Mouse (Mus musculus): ENCODE results near the gene Slc35a3. TPM values are rescaled to one million over a fixed set of nuclear protein-coding genes. Genes with fewer than 3 reads are reported as not detected.

Slc35a3 gene
- polyA plus RNA-seq, 1 experiment from 2014 or later, result 7.0 TPM

GRCm38 (mm10) chr3:116710941-116711340 is 1.7 kb downstream of the Slc35a3 start:
- H3K9ac ChIP-seq (replicated peaks; ENCODE audit: low read length), result no peak overlapping the region
- H3K4me3 ChIP-seq (ENCODE audit: low read depth, low read length), result peak overlapping the region; percentile 88
- ATAC-seq (replicated peaks; ENCODE audit: insufficient number of reproducible peaks, low FRiP score, low TSS enrichment, low read depth), result no peak

GRCm38 (mm10) chr3:116705637-116706204 is 6.9 kb downstream of the Slc35a3 start:
- ATAC-seq (replicated peaks; ENCODE audit: insufficient number of reproducible peaks, low FRiP score, low TSS enrichment, low read depth) (no peak), DNase-seq (ENCODE audit: low spot score) (no peak)
- Histone ChIP-seq H3K27ac (replicated peaks; ENCODE audit: low read depth, low read length) (no peak overlapping the region), H3K9me3 (replicated peaks; ENCODE audit: control insufficient read depth, low read length) (no peaks in the 10 kb centered on the region), H3K27me3 (ENCODE audit: control insufficient read depth, insufficient read depth, low read length) (no peaks in the 10 kb centered on the region), H3K36me3 (replicated peaks; ENCODE audit: control insufficient read depth, insufficient read depth, low read depth, low read length) (no peaks in the 10 kb centered on the region), H3K4me2 (ENCODE audit: low read depth, low read length) (no peak overlapping the region), H3K9ac (replicated peaks; ENCODE audit: low read length) (no peak overlapping the region), H3K4me1 (ENCODE audit: control insufficient read depth, insufficient read depth, low read length) (no peaks in the 10 kb centered on the region), H3K4me3 (ENCODE audit: low read depth, low read length) (no peak overlapping the region)
- 81% methylated on average over 1 of the region's 1 CpGs for WGBS

More at GRCm38 (mm10) chr3:116710941-116711340, 1.7 kb downstream of the Slc35a3 start:
- 55% methylated on average over 9 of the region's 9 CpGs for WGBS
- H3K27ac ChIP-seq (replicated peaks; ENCODE audit: low read depth, low read length), result no peak overlapping the region
- DNase-seq (ENCODE audit: low spot score), result no peak
- no peaks in the 10 kb centered on the region for H3K9me3 ChIP-seq (replicated peaks; ENCODE audit: control insufficient read depth, low read length)
- no peaks in the 10 kb centered on the region for H3K4me1 ChIP-seq (ENCODE audit: control insufficient read depth, insufficient read depth, low read length)
- no peaks in the 10 kb centered on the region for H3K27me3 ChIP-seq (ENCODE audit: control insufficient read depth, insufficient read depth, low read length)
- no peaks in the 10 kb centered on the region for H3K36me3 ChIP-seq (replicated peaks; ENCODE audit: control insufficient read depth, insufficient read depth, low read depth, low read length)
- peak overlapping the region; percentile 82 for H3K4me2 ChIP-seq (ENCODE audit: low read depth, low read length)

- ATAC-seq (replicated peaks; ENCODE audit: insufficient number of reproducible peaks, low FRiP score, low TSS enrichment, low read depth) (no peak), DNase-seq (ENCODE audit: low spot score) (no peak)
- WGBS, result 89% methylated on average over 5 of the region's 5 CpGs
- H3K4me2 ChIP-seq (ENCODE audit: low read depth, low read length), result no peak overlapping the region
- H3K4me1 ChIP-seq (ENCODE audit: control insufficient read depth, insufficient read depth, low read length), result no peaks in the 10 kb centered on the region
- no peaks in the 10 kb centered on the region for H3K27me3 ChIP-seq (ENCODE audit: control insufficient read depth, insufficient read depth, low read length)
- no peak overlapping the region for H3K9ac ChIP-seq (replicated peaks; ENCODE audit: low read length)
- H3K9me3 ChIP-seq (replicated peaks; ENCODE audit: control insufficient read depth, low read length), result no peaks in the 10 kb centered on the region
- H3K27ac ChIP-seq (replicated peaks; ENCODE audit: low read depth, low read length), result no peak overlapping the region
- no peaks in the 10 kb centered on the region for H3K36me3 ChIP-seq (replicated peaks; ENCODE audit: control insufficient read depth, insufficient read depth, low read depth, low read length)
- H3K4me3 ChIP-seq (ENCODE audit: low read depth, low read length), result no peak overlapping the region
These were observed 8.8 kb downstream of the Slc35a3 start for GRCm38 (mm10) chr3:116703835-116704234.

DNA sequence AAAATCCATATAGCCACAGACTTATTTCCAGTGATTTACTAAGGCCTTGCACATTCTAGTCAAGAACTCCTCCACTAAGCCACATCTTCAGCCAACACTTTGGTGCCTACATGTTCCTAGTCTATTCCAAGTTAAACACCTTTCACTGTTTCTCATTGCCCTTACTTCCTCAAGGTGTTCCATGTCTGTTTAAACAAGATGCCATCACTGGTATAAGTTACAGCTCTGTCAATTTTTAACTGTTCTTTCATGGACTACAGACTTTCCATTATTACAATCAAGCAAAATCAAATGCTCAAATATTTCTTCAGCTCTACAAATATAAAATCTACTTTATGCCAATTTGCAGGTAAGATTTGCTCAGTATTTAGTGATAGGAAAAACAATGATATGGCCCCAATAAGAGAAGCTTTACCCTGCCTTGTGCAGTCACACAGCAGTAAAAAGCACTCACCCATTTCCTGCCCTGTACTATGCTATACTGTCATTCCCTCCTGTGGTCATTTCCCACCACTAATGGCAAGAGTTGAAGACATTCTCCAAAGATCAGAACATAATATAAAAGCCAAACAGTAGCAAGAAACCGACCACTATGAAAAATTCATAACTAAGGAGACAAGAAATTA is 9.9 kb downstream of the Slc35a3 start:
- ATAC-seq (replicated peaks; ENCODE audit: insufficient number of reproducible peaks, low FRiP score, low TSS enrichment, low read depth) (no peak), DNase-seq (ENCODE audit: low spot score) (no peak)
- Histone ChIP-seq H3K27me3 (ENCODE audit: control insufficient read depth, insufficient read depth, low read length) (no peaks in the 10 kb centered on the region), H3K27ac (replicated peaks; ENCODE audit: low read depth, low read length) (no peak overlapping the region), H3K4me1 (ENCODE audit: control insufficient read depth, insufficient read depth, low read length) (no peaks in the 10 kb centered on the region), H3K36me3 (replicated peaks; ENCODE audit: control insufficient read depth, insufficient read depth, low read depth, low read length) (no peaks in the 10 kb centered on the region), H3K4me2 (ENCODE audit: low read depth, low read length) (no peak overlapping the region), H3K9me3 (replicated peaks; ENCODE audit: control insufficient read depth, low read length) (no peaks in the 10 kb centered on the region), H3K4me3 (ENCODE audit: low read depth, low read length) (no peak overlapping the region), H3K9ac (replicated peaks; ENCODE audit: low read length) (no peak overlapping the region)
- 93% methylated on average over 1 of the region's 1 CpGs for WGBS

- Histone ChIP-seq H3K27ac (replicated peaks; ENCODE audit: low read depth, low read length) (no peak overlapping the region), H3K9me3 (replicated peaks; ENCODE audit: control insufficient read depth, low read length) (no peaks in the 10 kb centered on the region), H3K36me3 (replicated peaks; ENCODE audit: control insufficient read depth, insufficient read depth, low read depth, low read length) (no peaks in the 10 kb centered on the region), H3K27me3 (ENCODE audit: control insufficient read depth, insufficient read depth, low read length) (no peaks in the 10 kb centered on the region), H3K9ac (replicated peaks; ENCODE audit: low read length) (no peak overlapping the region), H3K4me1 (ENCODE audit: control insufficient read depth, insufficient read depth, low read length) (no peaks in the 10 kb centered on the region), H3K4me2 (ENCODE audit: low read depth, low read length) (no peak overlapping the region), H3K4me3 (ENCODE audit: low read depth, low read length) (no peak overlapping the region)
- DNase-seq (ENCODE audit: low spot score) (no peak), ATAC-seq (replicated peaks; ENCODE audit: insufficient number of reproducible peaks, low FRiP score, low TSS enrichment, low read depth) (no peak)
- WGBS, result 93% methylated on average over 4 of the region's 4 CpGs
These were observed 11.0 kb downstream of the Slc35a3 start for GRCm38 (mm10) chr3:116701601-116702000.

GRCm38 (mm10) chr3:116698786-116699185 is 13.8 kb downstream of the Slc35a3 start:
- H3K27ac ChIP-seq (replicated peaks; ENCODE audit: low read depth, low read length), result no peak overlapping the region
- H3K4me3 ChIP-seq (ENCODE audit: low read depth, low read length), result no peak overlapping the region
- no peaks in the 10 kb centered on the region for H3K36me3 ChIP-seq (replicated peaks; ENCODE audit: control insufficient read depth, insufficient read depth, low read depth, low read length)
- WGBS, result 90% methylated on average over 2 of the region's 2 CpGs
- no peak overlapping the region for H3K9ac ChIP-seq (replicated peaks; ENCODE audit: low read length)
- no peak overlapping the region for H3K4me2 ChIP-seq (ENCODE audit: low read depth, low read length)
- H3K27me3 ChIP-seq (ENCODE audit: control insufficient read depth, insufficient read depth, low read length), result no peaks in the 10 kb centered on the region
- no peak for DNase-seq (ENCODE audit: low spot score)
- H3K4me1 ChIP-seq (ENCODE audit: control insufficient read depth, insufficient read depth, low read length), result no peaks in the 10 kb centered on the region
- no peak for ATAC-seq (replicated peaks; ENCODE audit: insufficient number of reproducible peaks, low FRiP score, low TSS enrichment, low read depth)
- no peaks in the 10 kb centered on the region for H3K9me3 ChIP-seq (replicated peaks; ENCODE audit: control insufficient read depth, low read length)

DNA sequence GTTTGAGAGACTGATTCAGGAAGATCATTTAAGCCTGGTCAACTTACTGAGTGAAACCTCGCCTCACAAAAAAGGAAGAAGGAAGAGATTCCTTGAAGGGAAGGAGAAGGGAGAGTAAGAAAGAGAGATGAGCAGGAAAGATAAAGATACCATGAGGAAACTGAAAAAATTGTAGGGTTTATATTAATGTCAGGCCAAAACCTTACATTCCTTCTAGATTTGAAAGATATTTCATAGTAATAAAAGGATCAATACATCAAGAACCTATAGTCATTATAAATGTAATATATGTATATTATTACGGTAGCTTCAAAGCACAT is 17.0 kb downstream of the Slc35a3 start:
- H3K4me1 ChIP-seq (ENCODE audit: control insufficient read depth, insufficient read depth, low read length), result no peaks in the 10 kb centered on the region
- no peaks in the 10 kb centered on the region for H3K27me3 ChIP-seq (ENCODE audit: control insufficient read depth, insufficient read depth, low read length)
- 94% methylated on average over 2 of the region's 2 CpGs for WGBS
- no peak overlapping the region for H3K4me3 ChIP-seq (ENCODE audit: low read depth, low read length)
- no peaks in the 10 kb centered on the region for H3K36me3 ChIP-seq (replicated peaks; ENCODE audit: control insufficient read depth, insufficient read depth, low read depth, low read length)
- H3K4me2 ChIP-seq (ENCODE audit: low read depth, low read length), result no peak overlapping the region
- ATAC-seq (replicated peaks; ENCODE audit: insufficient number of reproducible peaks, low FRiP score, low TSS enrichment, low read depth), result no peak
- DNase-seq (ENCODE audit: low spot score), result no peak
- no peak overlapping the region for H3K9ac ChIP-seq (replicated peaks; ENCODE audit: low read length)
- no peaks in the 10 kb centered on the region for H3K9me3 ChIP-seq (replicated peaks; ENCODE audit: control insufficient read depth, low read length)
- no peak overlapping the region for H3K27ac ChIP-seq (replicated peaks; ENCODE audit: low read depth, low read length)

GRCm38 (mm10) chr3:116694955-116695665 is 17.5 kb downstream of the Slc35a3 start:
- Histone ChIP-seq H3K4me3 (ENCODE audit: low read depth, low read length) (no peak overlapping the region), H3K9me3 (replicated peaks; ENCODE audit: control insufficient read depth, low read length) (no peaks in the 10 kb centered on the region), H3K36me3 (replicated peaks; ENCODE audit: control insufficient read depth, insufficient read depth, low read depth, low read length) (no peaks in the 10 kb centered on the region), H3K4me1 (ENCODE audit: control insufficient read depth, insufficient read depth, low read length) (no peaks in the 10 kb centered on the region), H3K27me3 (ENCODE audit: control insufficient read depth, insufficient read depth, low read length) (no peaks in the 10 kb centered on the region), H3K27ac (replicated peaks; ENCODE audit: low read depth, low read length) (no peak overlapping the region), H3K4me2 (ENCODE audit: low read depth, low read length) (no peak overlapping the region), H3K9ac (replicated peaks; ENCODE audit: low read length) (no peak overlapping the region)
- 91% methylated on average over 8 of the region's 8 CpGs for WGBS
- DNase-seq (ENCODE audit: low spot score) (no peak), ATAC-seq (replicated peaks; ENCODE audit: insufficient number of reproducible peaks, low FRiP score, low TSS enrichment, low read depth) (no peak)

Measured in embryonic facial prominence, embryonic 11.5 days (tissue).